Mouse (Mus musculus) adrenal gland, postnatal 36 days (tissue): ENCODE data around the gene Adgrf3. TPM values are rescaled to one million over a fixed set of nuclear protein-coding genes. Genes with fewer than 3 reads are reported as not detected.
A peak's percentile ranks its signal among the peaks of the same experiment; 100 is the strongest.

Experiments used
- DNase-seq, 2 experiments: peaks; one replicate each; pipeline ENCODE4 v3.0.0; 2021; ENCODE audit warnings: mixed read lengths in 1 of 2
- total RNA-seq, 2 experiments: library from RNA; stranded (reverse); gene quantifications; 2 replicates each; pipeline ENCODE4 v1.2.3; 2021

Adgrf3 gene
- total RNA-seq, 2 experiments from 2014 or later, result not detected

- DNase-seq, result no peak
Measured at GRCm38 (mm10) chr5:30202221-30202620, 3.3 kb downstream of the Adgrf3 start.

GRCm38 (mm10) chr5:30201521-30201920 lies 4.0 kb downstream of the Adgrf3 start:
- DNase-seq, result peak; percentile 26 to 30

DNA sequence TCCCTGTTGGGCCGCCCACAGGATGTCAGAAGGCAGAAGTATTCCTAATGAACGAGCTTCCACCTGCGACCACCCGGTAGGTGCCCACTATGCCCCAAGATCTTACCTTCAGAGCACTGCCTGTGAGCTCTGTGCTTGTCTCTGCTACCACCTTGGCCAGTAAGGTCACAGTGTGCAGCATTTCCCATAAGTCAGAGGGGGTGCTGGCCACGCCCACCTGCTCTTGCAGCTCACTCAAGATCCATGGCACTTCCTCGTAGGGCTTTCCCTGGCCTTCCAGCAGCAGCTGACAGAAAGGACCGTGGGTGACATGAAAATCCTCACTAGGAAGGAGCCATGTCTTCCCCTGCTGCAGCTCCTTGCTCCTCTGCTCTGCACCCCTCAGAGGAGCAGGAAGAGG lies 7.3 kb downstream of the Adgrf3 start:
- no peak for DNase-seq

DNA sequence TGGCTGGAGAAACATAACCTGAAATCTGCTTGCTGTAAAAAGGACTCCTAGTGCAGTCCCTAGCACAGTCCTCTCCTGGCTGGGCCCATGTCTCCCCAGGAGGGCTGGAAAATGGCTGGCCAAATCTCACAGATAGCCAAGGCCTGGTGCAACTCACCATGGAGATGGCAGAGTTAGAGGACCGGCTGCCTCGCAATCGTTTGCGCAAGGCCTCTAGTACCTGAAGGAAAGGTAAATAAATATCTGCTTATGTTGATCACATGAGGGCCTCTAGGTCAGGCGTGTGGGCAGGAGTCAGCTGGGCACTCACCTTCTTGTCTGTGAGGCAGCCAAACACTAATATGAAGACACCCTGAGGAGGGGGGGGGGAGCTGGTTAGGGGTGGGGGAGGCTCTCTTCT lies 10.2 kb downstream of the Adgrf3 start:
- no peak for DNase-seq

DNA sequence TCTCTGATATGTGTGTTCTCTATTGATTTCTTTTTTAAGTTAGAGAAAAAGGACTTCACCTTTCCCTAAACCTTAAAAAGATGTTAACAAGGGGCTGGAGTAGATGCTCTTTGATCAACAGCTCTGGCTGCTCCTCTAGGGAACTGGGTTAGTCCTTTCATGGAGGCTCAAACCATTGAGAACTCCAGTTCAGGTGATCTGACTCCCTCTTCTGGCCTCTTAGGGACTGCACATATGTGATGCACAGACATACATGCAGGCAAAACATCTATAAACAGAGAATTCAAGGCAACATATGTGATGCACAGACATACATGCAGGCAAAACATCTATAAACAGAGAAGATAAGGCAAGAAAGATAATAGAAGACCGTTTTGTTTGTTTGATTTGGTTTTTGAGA lies 13.1 kb downstream of the Adgrf3 start:
- no peak for DNase-seq

DNA sequence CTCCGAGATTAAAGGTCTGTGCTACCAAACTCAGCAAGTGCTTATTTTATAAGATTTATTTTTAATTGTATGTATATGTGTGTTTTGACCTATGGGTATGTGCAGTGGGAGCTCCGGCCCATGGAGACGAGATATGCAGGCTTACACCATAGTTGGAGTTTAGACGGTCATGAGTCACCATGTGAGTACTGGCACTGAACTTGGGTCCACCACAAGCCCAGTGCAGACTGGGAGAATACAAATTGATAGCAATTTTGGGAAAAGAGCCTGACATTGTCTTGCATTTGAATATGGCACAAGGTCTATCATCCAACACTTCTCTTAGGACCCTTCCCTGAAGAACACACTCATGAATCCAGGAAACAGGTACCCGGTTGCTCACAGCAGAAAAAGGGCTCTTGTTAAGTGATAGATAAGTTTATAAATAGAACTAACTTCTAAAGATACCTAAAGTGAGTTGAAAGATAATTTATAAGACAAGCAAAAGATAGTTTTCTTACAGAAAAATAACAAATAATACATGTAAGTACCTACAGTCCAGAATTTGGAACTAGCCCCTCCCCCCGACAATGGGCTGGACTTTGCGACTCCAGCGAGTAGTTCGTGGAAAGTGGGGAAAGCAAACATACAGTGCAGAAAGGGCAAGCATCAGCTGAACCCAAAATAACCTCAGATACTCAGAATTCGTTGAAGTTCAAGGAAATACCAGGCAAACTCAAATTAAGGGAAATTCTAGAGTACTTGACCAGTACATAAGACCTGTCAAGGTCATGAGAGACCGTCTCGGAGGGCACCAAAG lies 17.6 kb downstream of the Adgrf3 start:
- no peak for DNase-seq

DNA sequence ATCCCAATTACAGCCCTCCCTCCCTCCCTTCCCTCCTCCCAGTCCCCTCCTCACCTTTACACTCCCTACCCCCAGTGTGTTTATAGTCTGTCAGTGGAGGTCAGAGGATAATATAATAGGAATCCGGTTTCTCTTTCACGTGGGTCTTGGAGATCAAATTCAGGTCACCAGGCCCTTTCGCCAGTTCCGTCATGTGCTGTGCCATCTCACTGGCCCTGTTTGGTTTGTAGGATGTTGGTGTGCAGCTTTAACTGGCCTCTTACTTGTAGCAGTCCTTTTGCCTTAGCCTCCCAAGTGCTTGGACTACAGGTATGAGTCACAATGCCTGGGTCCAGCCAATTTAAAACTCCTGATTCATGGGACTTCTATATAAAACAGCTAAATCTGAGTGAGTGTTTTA lies 29.7 kb downstream of the Adgrf3 start:
- DNase-seq, result no peak

DNA sequence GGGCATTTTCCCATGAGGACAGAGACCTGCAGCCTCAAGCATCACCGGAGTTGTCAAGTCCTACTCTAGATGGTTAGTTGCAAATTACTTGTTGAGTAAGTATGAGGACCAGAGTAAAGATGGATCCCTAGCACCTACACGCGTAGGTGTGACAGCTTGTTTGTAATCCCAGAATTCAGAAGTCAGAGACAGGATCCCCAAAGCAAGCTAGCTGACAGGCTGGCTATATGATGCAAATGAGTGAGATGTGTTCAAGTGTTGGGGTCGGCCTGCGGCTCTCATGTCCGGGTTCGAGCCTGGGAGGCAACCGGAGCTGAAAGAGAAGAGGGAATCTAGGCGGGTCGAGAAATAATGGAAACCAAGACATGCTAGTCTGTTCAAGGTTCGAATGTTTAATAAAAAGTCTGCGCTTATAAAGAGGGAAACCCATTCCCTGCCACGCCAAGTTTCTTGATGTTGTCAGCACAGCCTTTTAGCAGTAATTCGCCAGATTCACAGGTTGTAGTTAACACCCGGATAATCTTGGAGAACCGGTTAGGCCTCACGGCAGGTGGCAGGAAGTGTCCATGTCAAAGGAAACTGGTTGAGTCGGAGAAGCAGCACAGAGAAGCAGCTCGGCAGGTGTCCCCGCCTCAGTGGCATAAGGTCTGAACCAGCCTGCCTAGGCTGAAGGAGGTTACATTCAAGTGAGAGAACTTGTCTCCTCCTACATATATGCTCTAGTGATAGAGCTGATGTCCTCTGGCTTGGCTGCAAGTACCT lies 32.4 kb downstream of the Adgrf3 start:
- DNase-seq, result no peak

DNA sequence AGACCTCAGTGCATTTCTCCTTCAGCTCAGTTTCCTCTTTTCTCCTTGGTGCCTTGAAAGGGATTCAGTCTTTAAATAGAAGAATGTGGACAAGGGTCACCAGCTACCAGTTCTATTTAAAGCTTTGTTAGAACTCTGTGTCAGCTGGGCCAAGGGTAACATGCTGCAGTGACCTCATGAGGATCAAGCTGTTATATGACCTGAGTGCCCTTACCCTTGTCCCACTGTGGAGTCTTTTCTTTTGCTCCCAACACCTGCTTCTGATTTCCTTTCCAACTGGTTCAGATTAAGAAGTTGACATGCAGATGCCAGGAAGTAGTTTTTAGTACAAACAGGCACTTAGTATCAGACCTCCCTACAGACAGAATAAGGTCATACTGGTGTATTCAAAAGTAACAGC lies 33.4 kb downstream of the Adgrf3 start:
- DNase-seq, result no peak

GRCm38 (mm10) chr5:30170303-30170940 lies 35.1 kb downstream of the Adgrf3 start:
- DNase-seq, result peak; percentile 34 to 56

- DNase-seq, result no peak
Measured at GRCm38 (mm10) chr5:30165234-30165946, 40.1 kb downstream of the Adgrf3 start.

- no peak for DNase-seq
Measured at GRCm38 (mm10) chr5:30162339-30162738, 43.2 kb downstream of the Adgrf3 start.

DNA sequence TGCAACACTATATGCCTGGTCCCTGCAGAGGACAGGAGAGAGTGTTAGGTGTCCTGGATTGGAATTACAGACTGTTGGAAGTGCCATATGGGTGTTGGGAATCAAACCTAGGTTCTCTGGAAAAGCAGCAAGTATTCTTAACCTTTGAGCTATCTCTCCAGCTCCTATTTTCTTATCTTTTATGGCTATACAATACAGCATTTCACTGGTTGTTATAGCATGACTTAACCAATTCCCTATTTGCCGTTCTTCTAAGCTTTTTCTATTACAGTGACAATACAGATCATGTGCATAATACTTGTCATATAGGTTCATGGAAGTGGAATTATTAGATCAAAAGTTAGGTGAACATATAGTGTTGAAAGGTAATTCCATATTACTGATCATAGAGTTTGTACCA lies 43.7 kb downstream of the Adgrf3 start:
- DNase-seq, result no peak

- no peak for DNase-seq
Measured at GRCm38 (mm10) chr5:30159601-30160000, 45.9 kb downstream of the Adgrf3 start.

DNA sequence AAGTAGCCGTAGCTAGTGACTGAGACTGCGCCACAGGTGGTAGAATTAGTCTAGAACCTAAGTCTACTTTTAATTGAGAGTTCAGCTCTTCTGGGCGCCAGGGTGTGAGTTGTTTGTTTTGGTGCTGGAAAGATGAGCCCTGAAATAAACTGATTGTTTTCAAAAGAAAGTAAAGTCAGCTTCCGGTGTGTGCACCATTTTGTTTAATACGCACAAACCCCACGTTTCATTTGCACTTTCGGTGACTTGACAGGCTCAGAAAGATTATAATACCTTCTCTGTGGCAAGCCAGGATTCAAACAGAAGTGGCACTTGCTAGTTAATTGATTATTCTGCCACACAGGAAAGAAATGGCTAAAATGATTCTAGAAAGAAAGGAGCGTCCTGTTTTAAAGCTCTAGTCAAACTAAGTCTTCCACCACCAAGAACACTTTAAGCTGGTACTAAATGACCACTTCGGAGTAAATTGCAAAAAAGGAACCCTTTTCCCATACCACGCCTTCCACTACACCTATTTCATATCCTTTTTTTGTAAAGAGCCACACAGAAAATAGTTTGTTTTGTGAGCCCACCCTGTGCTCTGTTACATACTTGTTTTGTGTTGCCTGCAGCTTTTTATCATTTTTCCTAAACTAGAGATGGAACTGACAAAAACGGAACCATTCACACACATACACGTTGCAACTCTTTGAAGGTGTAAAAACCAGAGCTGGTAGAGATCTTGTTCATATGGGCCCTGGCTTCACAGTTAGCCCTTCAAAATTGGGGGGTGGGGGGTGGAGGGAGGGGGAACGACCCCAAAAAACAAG lies 49.5 kb downstream of the Adgrf3 start:
- no peak for DNase-seq

DNA sequence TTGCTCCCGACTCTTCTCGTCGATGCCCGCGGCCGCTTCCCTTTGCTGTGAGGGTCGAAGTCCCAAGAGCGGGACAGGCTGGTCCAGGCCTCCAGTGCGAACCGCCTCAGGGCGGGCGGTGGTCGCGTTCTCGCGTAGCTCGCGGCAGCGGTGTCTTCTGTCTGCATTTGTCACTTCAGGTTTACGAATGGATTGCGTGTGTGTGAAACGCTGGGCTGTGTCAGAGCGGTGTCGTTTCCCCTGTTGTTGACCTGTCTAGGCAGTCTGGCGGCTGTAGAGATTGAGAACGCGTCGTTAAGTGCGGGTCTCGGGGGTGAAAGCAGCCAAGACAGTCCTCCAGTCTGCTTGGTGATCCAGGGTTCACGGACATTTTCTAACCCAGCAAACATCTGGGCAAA lies 50.1 kb downstream of the Adgrf3 start:
- peak; percentile 21 to 28 for DNase-seq

GRCm38 (mm10) chr5:30154474-30155394 lies 50.8 kb downstream of the Adgrf3 start, which contains the start of the genes Hadha and Hadhb:
Gene Hadha, minus strand, starts transcription at chr5:30155162.
Gene Hadhb, plus strand, starts transcription at chr5:30155248.
- peak; percentile 95 for DNase-seq

GRCm38 (mm10) chr5:30154013-30154412 lies 51.5 kb downstream of the Adgrf3 start:
- DNase-seq, result no peak

DNA sequence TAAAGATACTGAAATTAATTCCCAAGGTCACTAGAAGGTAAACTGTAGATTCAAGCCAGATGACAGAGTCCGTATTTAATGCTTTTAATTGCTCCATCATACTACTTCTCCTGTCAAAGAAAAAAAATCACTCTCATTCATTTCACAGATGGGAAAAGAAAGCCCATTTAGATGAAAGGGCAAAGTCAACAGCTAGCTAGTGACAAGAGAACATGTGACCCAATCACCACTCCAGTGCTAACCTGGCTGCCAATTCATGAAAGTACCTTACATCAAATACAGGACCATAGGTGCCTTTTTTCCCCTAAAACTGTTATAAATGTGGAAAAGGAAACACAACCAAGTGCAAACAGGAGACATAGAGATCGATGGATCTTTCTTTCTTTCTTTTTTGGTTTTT lies 52.3 kb downstream of the Adgrf3 start:
- DNase-seq, result no peak

DNA sequence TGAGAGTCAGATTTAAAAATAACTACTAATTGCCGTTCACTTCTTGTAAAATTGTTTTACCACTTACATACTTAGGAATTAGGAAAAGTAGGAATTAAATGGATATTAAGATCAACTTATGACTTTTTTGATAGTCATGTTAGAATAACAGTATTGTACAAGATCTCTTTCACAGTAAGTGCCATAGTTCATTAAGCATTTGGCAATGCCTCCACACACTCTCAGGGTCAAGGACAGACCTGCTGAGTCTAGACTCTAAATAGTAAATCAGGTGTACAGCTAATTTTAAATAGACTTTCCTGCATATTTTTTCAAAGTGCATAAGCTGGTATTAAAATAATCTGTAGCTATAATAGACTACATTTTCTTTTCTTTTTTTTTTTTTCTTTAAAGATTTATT lies 53.1 kb downstream of the Adgrf3 start:
- DNase-seq, result no peak
